In the genomic region with DNA sequence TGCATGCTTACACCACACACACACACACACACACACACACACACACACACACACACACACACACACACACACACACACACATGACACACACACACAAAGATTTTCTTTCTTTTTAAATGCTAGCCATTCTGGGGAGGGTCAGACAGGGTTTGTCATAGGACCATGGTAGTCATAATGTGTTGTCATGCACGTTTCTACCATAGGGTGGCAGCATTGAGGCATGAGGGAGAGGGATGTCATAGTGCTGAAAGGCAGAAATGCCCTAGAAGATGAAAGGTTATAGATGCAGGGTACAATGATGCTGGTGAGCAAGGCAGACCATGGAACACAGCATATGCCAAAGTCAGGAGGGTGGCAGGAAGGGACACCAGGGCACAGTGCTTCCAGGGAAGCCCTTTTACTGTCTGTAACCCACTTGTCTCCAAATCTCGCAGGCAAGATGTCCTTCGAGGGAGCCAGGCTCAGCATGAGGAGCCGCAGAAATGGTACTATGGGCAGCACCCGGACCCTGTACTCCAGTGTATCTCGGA, we compare ENCODE assay signal across 10 mouse cellular contexts. TPM values are rescaled to one million over a fixed set of nuclear protein-coding genes. Genes with fewer than 3 reads are reported as not detected.
DNase-seq lines count a peak whose midpoint lies in the region; ATAC-seq and TF ChIP-seq lines count a peak whose summit lies in the region.
"Had no signal": no experiment of that assay in that cellular context is flagged by ENCODE, and none has a peak within 500 bp of the region (broad histone marks: within the 10 kb centered on the region; RNA-seq: fewer than 3 reads in every experiment).

No protein-coding gene starts in this region.

- H3K9me3 ChIP-seq in liver, embryonic 12.5 days (replicated peaks), result no peaks in the 10 kb centered on the region
- no peaks in the 10 kb centered on the region for H3K9me3 ChIP-seq in liver, postnatal 0 days (ENCODE audit: low read length)
- H3K9me3 ChIP-seq: heart, embryonic 13.5 days had no signal

- WGBS in liver, embryonic 12.5 days (ENCODE audit: insufficient replicate concordance), result 62% methylated on average over 6 of the region's 6 CpGs
- WGBS in liver, postnatal 0 days (ENCODE audit: insufficient replicate concordance), result 66% methylated on average over 6 of the region's 6 CpGs
- WGBS in spleen, adult 2 months, result 72% methylated on average over 6 of the region's 6 CpGs

- no peak for TF ChIP-seq POLR2A in spleen, adult 2 months (IDR thresholded peaks at IDR 0.05; ENCODE audit: low read depth, low read length)

- no peak overlapping the region for H3K9ac ChIP-seq in liver, embryonic 12.5 days
- H3K9ac ChIP-seq in liver, postnatal 0 days (replicated peaks), result no peak overlapping the region
- H3K9ac ChIP-seq: heart, embryonic 13.5 days had no signal

- H3K27me3 ChIP-seq in liver, embryonic 12.5 days (replicated peaks), result no peaks in the 10 kb centered on the region
- H3K27me3 ChIP-seq in liver, postnatal 0 days (ENCODE audit: insufficient read depth, low read length), result no peaks in the 10 kb centered on the region
- H3K27me3 ChIP-seq in spleen, adult 2 months (ENCODE audit: control insufficient read depth, insufficient read depth, low read length), result no peaks in the 10 kb centered on the region
- H3K27me3 ChIP-seq: heart, embryonic 13.5 days had no signal

- no peak overlapping the region for H3K4me3 ChIP-seq in liver, embryonic 12.5 days
- H3K4me3 ChIP-seq in liver, postnatal 0 days (ENCODE audit: low read depth, low read length), result no peak overlapping the region
- H3K4me3 ChIP-seq in spleen, adult 2 months (ENCODE audit: extremely low read depth, insufficient read depth, insufficient read length), result no peak overlapping the region
- H3K4me3 ChIP-seq: heart, embryonic 13.5 days had no signal

- DNase-seq in CD4-positive, CD25-positive, alpha-beta regulatory T cell, adult 2 months (ENCODE audit: low read depth, low spot score), result peak; percentile 71
- peak; percentile 60 for DNase-seq in liver
- peak; percentile 70 for DNase-seq in c-Kit-positive CD71-negative TER-119-negative erythroid progenitor cells, embryonic 14.5 days (ENCODE audit: low read depth)
- peak; percentile 72 for DNase-seq in liver, postnatal 0 days
- DNase-seq in spleen, adult 2 months (ENCODE audit: low read depth in 1 of 2, low spot score in 2 of 2), result peak in 1 of 2 experiments; percentile 46

- ATAC-seq in CD4-positive, CD25-positive, alpha-beta regulatory T cell, adult 4 months, result no peak
- no peak for ATAC-seq in liver, embryonic 12.5 days
- ATAC-seq in erythroid progenitor cell, adult 5-6 weeks (replicated peaks; ENCODE audit: low FRiP score, poor library complexity, severe bottlenecking), result peak; percentile 64; the same call in 1 of the 2 replicates
- ATAC-seq in liver, postnatal 0 days, result no peak

- no peaks in the 10 kb centered on the region for H3K36me3 ChIP-seq in liver, embryonic 12.5 days
- no peaks in the 10 kb centered on the region for H3K36me3 ChIP-seq in liver, postnatal 0 days (replicated peaks; ENCODE audit: insufficient read depth, low read length)
- no peaks in the 10 kb centered on the region for H3K36me3 ChIP-seq in spleen, adult 2 months (ENCODE audit: control insufficient read depth, insufficient read depth, low read length)
- H3K36me3 ChIP-seq: heart, embryonic 13.5 days had no signal

- no peak for TF ChIP-seq EP300 in liver, postnatal 0 days (IDR thresholded peaks at IDR 0.05; ENCODE audit: low read depth)

- peak; percentile 87 for TF ChIP-seq CTCF in liver, postnatal 0 days (IDR thresholded peaks at IDR 0.05; ENCODE audit: low read depth)
- peak; percentile 32; the same call in 1 of the 2 replicates for TF ChIP-seq CTCF in spleen, adult 2 months (IDR thresholded peaks at IDR 0.05; ENCODE audit: extremely low read depth, insufficient read depth, insufficient read length, insufficient replicate concordance)

- H3K4me2 ChIP-seq in liver, embryonic 12.5 days, result no peak overlapping the region
- no peak overlapping the region for H3K4me2 ChIP-seq in liver, postnatal 0 days (ENCODE audit: low read depth, low read length)
- H3K4me2 ChIP-seq: heart, embryonic 13.5 days had no signal

- H3K27ac ChIP-seq in liver, embryonic 12.5 days, result no peak overlapping the region
- H3K27ac ChIP-seq in liver, postnatal 0 days (ENCODE audit: low read depth), result no peak overlapping the region
- no peak overlapping the region for H3K27ac ChIP-seq in spleen, adult 2 months (ENCODE audit: insufficient read depth, low read length)
- H3K27ac ChIP-seq: heart, embryonic 13.5 days; macrophage had no signal

- H3K4me1 ChIP-seq in liver, embryonic 12.5 days, result no peaks in the 10 kb centered on the region
- H3K4me1 ChIP-seq in liver, postnatal 0 days (ENCODE audit: insufficient read depth), result no peaks in the 10 kb centered on the region
- H3K4me1 ChIP-seq in spleen, adult 2 months (ENCODE audit: control insufficient read depth, insufficient read depth, insufficient read length), result no peaks in the 10 kb centered on the region
- H3K4me1 ChIP-seq: heart, embryonic 13.5 days had no signal

RNA-seq across cellular contexts. Expression of a gene that starts 41.1 kb away (rescaled TPM):
- not detected for polyA plus RNA-seq in CD4-positive, CD25-positive, alpha-beta regulatory T cell, adult 4 months (2017; shearing (Covaris generic))
- not detected in 2 replicates for polyA plus RNA-seq in liver, embryonic 12.5 days (2016; fragmentation: Nextera tagmentation; extraction: Ambion mirVana)
- total RNA-seq in erythroid progenitor cell, adult 5-6 weeks (2015; ENCODE audit: low replicate concordance), result not detected in 2 replicates
- total RNA-seq in erythroid progenitor cell, adult 5-6 weeks (2017; ENCODE audit: low replicate concordance), result not detected in 2 replicates
- not detected in 2 replicates for polyA plus RNA-seq in liver, postnatal 0 days (2015; fragmentation: Nextera tagmentation; extraction: Ambion mirVana)
- not detected in 2 replicates for polyA plus RNA-seq in spleen, adult 2 months (2012; rRNA removed)
- polyA plus RNA-seq: macrophage had no signal

RNA-seq across cellular contexts. Expression of a gene that starts 41.2 kb away (rescaled TPM):
- polyA plus RNA-seq in CD4-positive, CD25-positive, alpha-beta regulatory T cell, adult 4 months (2017; shearing (Covaris generic)), result 10 to 100 TPM; 56.6 to 72.9 TPM
- 104 and 106 TPM in 2 replicates for polyA plus RNA-seq in liver, embryonic 12.5 days (2016; fragmentation: Nextera tagmentation; extraction: Ambion mirVana)
- 297 and 306 TPM in 2 replicates for total RNA-seq in erythroid progenitor cell, adult 5-6 weeks (2015; ENCODE audit: low replicate concordance)
- 349 and 388 TPM in 2 replicates for total RNA-seq in erythroid progenitor cell, adult 5-6 weeks (2017; ENCODE audit: low replicate concordance)
- 31.4 and 37.0 TPM in 2 replicates for polyA plus RNA-seq in liver, postnatal 0 days (2015; fragmentation: Nextera tagmentation; extraction: Ambion mirVana)
- polyA plus RNA-seq in spleen, adult 2 months (2012; rRNA removed), result 33.6 and 47.2 TPM in 2 replicates
